In the genomic region with DNA sequence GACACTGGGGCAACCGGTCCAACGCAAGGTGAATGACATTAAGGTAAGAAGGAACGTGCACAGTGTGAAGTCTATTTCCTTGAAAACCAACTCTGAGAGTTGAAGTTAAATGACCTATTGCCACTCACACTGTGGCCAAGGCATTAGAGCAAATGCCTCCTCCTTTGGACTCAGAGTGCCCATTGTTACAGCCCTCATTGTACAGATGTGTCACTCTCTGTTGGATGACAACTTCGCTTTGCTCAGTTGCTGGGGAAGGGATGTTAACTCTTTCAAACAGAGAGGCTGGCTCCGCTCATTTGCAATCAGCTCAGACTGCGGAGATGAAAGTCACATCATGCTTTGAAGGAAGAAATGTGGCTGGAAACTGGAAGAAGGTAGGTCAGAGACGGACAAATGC, we compare ENCODE assay signal across 21 mouse cellular contexts.
DNase-seq lines count a peak whose midpoint lies in the region; ATAC-seq and TF ChIP-seq lines count a peak whose summit lies in the region.
"Had no signal": no experiment of that assay in that cellular context is flagged by ENCODE, and none has a peak within 500 bp of the region (broad histone marks: within the 10 kb centered on the region; RNA-seq: fewer than 3 reads in every experiment).

No protein-coding gene starts in this region.

- ATAC-seq in heart, embryonic 12.5 days (ENCODE audit: insufficient number of reproducible peaks, low FRiP score): no peak
- no peak for ATAC-seq in midbrain, postnatal 0 days (ENCODE audit: low FRiP score)
- ATAC-seq: CD4-positive, CD25-positive, alpha-beta regulatory T cell, adult 4 months; forebrain, postnatal 0 days; intestine, embryonic 16.5 days had no signal

- DNase-seq in embryo, embryonic 10 days (ENCODE audit: low spot score): peak; percentile 21
- DNase-seq in embryo, embryonic 11 days: no peak
- DNase-seq in heart, embryonic 10.5 days (ENCODE audit: low spot score): peak; percentile 63
- peak; percentile 29 for DNase-seq in midbrain, embryonic 10.5 days (ENCODE audit: low spot score)
- no peak for DNase-seq in midbrain, postnatal 0 days (ENCODE audit: low spot score)
- DNase-seq in brain, embryonic 14.5 days (ENCODE audit: low read depth): peak; percentile 42
- DNase-seq in layer of hippocampus, adult 8-10 months (ENCODE audit: low spot score in 2 of 2): no peak
- DNase-seq: adrenal gland, adult 8-10 months; adrenal gland, postnatal 36 days; B cell, adult 2 months; cerebellum, adult 11 months; cerebellum, adult 8-10 months; cerebellum, postnatal 14 days; forebrain, postnatal 0 days; gastrocnemius, postnatal 14 days; heart, postnatal 10 days had no signal

- no peak for TF ChIP-seq POLR2A in brain, embryonic 14.5 days (IDR thresholded peaks at IDR 0.05; ENCODE audit: borderline replicate concordance, extremely low read depth, insufficient read depth, insufficient read length, poor library complexity, severe bottlenecking)

- no peaks in the 10 kb centered on the region for H3K27me3 ChIP-seq in heart, embryonic 10.5 days (ENCODE audit: insufficient read depth, poor library complexity, severe bottlenecking)
- no peaks in the 10 kb centered on the region for H3K27me3 ChIP-seq in heart, embryonic 12.5 days (replicated peaks)
- H3K27me3 ChIP-seq in midbrain, embryonic 10.5 days (ENCODE audit: low read depth, poor library complexity, severe bottlenecking): no peaks in the 10 kb centered on the region; the same call in 1 of the 2 replicates
- H3K27me3 ChIP-seq in midbrain, postnatal 0 days (ENCODE audit: insufficient read depth, low read length): no peaks in the 10 kb centered on the region
- H3K27me3 ChIP-seq: embryonic facial prominence, embryonic 12.5 days had no signal

- no peak overlapping the region for H3K27ac ChIP-seq in heart, embryonic 10.5 days
- H3K27ac ChIP-seq in heart, embryonic 12.5 days (ENCODE audit: poor library complexity, severe bottlenecking): no peak overlapping the region
- peak overlapping the region; percentile 65 for H3K27ac ChIP-seq in midbrain, embryonic 10.5 days (replicated peaks)
- H3K27ac ChIP-seq in midbrain, postnatal 0 days (ENCODE audit: low read depth, low read length): no peak overlapping the region
- H3K27ac ChIP-seq: embryonic facial prominence, embryonic 12.5 days had no signal

- no peak overlapping the region for H3K9ac ChIP-seq in heart, embryonic 12.5 days
- no peak overlapping the region for H3K9ac ChIP-seq in midbrain, postnatal 0 days (replicated peaks; ENCODE audit: low read length, poor library complexity, severe bottlenecking)
- H3K9ac ChIP-seq: embryonic facial prominence, embryonic 12.5 days; forebrain, postnatal 0 days had no signal

- WGBS in heart, embryonic 10.5 days: 84% methylated on average over 7 of the region's 7 CpGs
- 79% methylated on average over 7 of the region's 7 CpGs for WGBS in heart, embryonic 12.5 days
- 51% methylated on average over 7 of the region's 7 CpGs for WGBS in midbrain, embryonic 10.5 days
- 29% methylated on average over 7 of the region's 7 CpGs for WGBS in midbrain, postnatal 0 days

- no peaks in the 10 kb centered on the region for H3K9me3 ChIP-seq in heart, embryonic 10.5 days
- H3K9me3 ChIP-seq in heart, embryonic 12.5 days (replicated peaks): no peaks in the 10 kb centered on the region
- H3K9me3 ChIP-seq in midbrain, embryonic 10.5 days (replicated peaks): no peaks in the 10 kb centered on the region
- no peaks in the 10 kb centered on the region for H3K9me3 ChIP-seq in midbrain, postnatal 0 days (ENCODE audit: low read length)
- H3K9me3 ChIP-seq: embryonic facial prominence, embryonic 12.5 days had no signal

- H3K36me3 ChIP-seq in heart, embryonic 10.5 days: no peaks in the 10 kb centered on the region
- H3K36me3 ChIP-seq in heart, embryonic 12.5 days: no peaks in the 10 kb centered on the region
- no peaks in the 10 kb centered on the region for H3K36me3 ChIP-seq in midbrain, embryonic 10.5 days
- H3K36me3 ChIP-seq in midbrain, postnatal 0 days (ENCODE audit: insufficient read depth, low read length): no peaks in the 10 kb centered on the region
- H3K36me3 ChIP-seq: embryonic facial prominence, embryonic 12.5 days; G1E had no signal

- TF ChIP-seq CTCF in midbrain, postnatal 0 days (IDR thresholded peaks at IDR 0.05): no peak
- TF ChIP-seq CTCF in brain, embryonic 14.5 days (IDR thresholded peaks at IDR 0.05; ENCODE audit: borderline replicate concordance, extremely low read depth, insufficient read depth, insufficient read length): no peak

- peaks cover 8% of the 10 kb centered on the region; the same call in 1 of the 2 replicates for H3K4me1 ChIP-seq in heart, embryonic 10.5 days
- peaks cover 16% of the 10 kb centered on the region for H3K4me1 ChIP-seq in heart, embryonic 12.5 days (replicated peaks)
- H3K4me1 ChIP-seq in midbrain, embryonic 10.5 days: peaks cover 37% of the 10 kb centered on the region
- no peaks in the 10 kb centered on the region for H3K4me1 ChIP-seq in midbrain, postnatal 0 days (ENCODE audit: insufficient read depth, low read length)
- H3K4me1 ChIP-seq: embryonic facial prominence, embryonic 12.5 days had no signal

- no peak overlapping the region for H3K4me3 ChIP-seq in heart, embryonic 10.5 days
- no peak overlapping the region for H3K4me3 ChIP-seq in heart, embryonic 12.5 days
- H3K4me3 ChIP-seq in midbrain, embryonic 10.5 days: no peak overlapping the region
- no peak overlapping the region for H3K4me3 ChIP-seq in midbrain, postnatal 0 days (ENCODE audit: low read depth, low read length)
- H3K4me3 ChIP-seq: embryonic facial prominence, embryonic 12.5 days had no signal

- H3K4me2 ChIP-seq in heart, embryonic 12.5 days: no peak overlapping the region
- H3K4me2 ChIP-seq in midbrain, postnatal 0 days (ENCODE audit: low read depth, low read length, poor library complexity, severe bottlenecking): no peak overlapping the region
- H3K4me2 ChIP-seq: embryonic facial prominence, embryonic 12.5 days had no signal

Comparison
In these comparisons a context has a peak if more than half of its experiments do, and no peak if none do; other contexts are left out.
1. DNase-seq: peak in embryo, embryonic 10 days (single experiment), heart, embryonic 10.5 days (single experiment), midbrain, embryonic 10.5 days (single experiment) and brain, embryonic 14.5 days (single experiment); none in embryo, embryonic 11 days (single experiment), midbrain, postnatal 0 days (single experiment) and layer of hippocampus, adult 8-10 months (0 of 2).